Mouse (Mus musculus) cerebellum, adult 2 months (tissue): ENCODE results near the gene Cyren.

Experiments
- CTCF ChIP-seq: fragments of 200-500 bp; IDR thresholded peaks from 2 replicates; pipeline ENCODE4 v1.5.1; 2011; ENCODE audit warnings: low read depth, mild to moderate bottlenecking, control low read depth, low read length, moderate library complexity, borderline replicate concordance; ENCODE audit not compliant: insufficient read depth
- POLR2A ChIP-seq: fragments of 200-500 bp; IDR thresholded peaks from 2 replicates; pipeline ENCODE4 v1.6.1; 2011; ENCODE audit warnings: low read length, control low read depth, borderline replicate concordance; ENCODE audit not compliant: insufficient read depth

GRCm38 (mm10) chr6:34876835-34877156 is 1.1 kb downstream of the Cyren start:
- TF ChIP-seq CTCF: no peak
- no peak for TF ChIP-seq POLR2A
